Mouse (Mus musculus) hematopoietic stem cell, adult 5-6 weeks (primary cell): ENCODE data around the gene Olfr1349. TPM values are rescaled to one million over a fixed set of nuclear protein-coding genes. Genes with fewer than 3 reads are reported as not detected.
"Not testable (repeated sequence)": the region's sequence is repeated elsewhere in the genome, so short reads cannot be mapped to it uniquely, and the experiment has no call there.

Experiments used
- ATAC-seq, 2 experiments: fragments of 125-278 bp in 1 of 2; replicated peaks in 1 of 2; 2 replicates each; pipeline ENCODE4 v1.8.0; 2016 to 2017; ENCODE audit warnings: inconsistent platforms in 2 of 2, mild to moderate bottlenecking in 2 of 2, moderate number of reproducible peaks in 2 of 2, low read depth in 1 of 2, moderate TSS enrichment in 1 of 2; ENCODE audit not compliant: low FRiP score in 2 of 2, poor library complexity in 2 of 2, severe bottlenecking in 2 of 2, insufficient read depth in 1 of 2, low TSS enrichment in 1 of 2
- total RNA-seq: library from RNA; stranded (forward); fragments of 172-1452, 232-1000 nt; gene quantifications from 2 replicates; pipeline ENCODE4 v1.2.3, GENCODE M21; 2017

The Olfr1349 gene
- not detected in 2 replicates for total RNA-seq

DNA sequence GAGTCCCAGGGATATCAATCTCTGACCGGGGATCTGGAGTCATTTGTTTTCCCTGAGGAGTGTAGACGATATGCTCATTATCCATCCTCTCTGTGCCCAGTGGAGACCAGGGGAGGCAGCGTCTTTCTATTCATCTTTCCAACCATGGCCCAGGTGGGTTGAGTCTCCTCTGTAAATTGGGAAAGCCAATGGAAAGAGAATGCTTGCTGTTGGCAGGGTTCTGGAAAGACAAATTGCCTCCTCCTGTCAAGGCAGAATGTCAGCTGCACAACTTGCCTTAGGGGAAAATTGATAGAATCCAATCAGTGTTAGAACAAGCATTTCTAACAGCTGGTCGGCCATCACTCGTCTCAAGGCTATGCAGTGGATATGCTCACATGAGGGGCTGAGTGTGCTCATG lies at the start of gene Olfr1349:
Gene Olfr1349, minus strand, starts transcription at position 101 of the 400 bp plus-strand sequence.
- no peak for ATAC-seq

DNA sequence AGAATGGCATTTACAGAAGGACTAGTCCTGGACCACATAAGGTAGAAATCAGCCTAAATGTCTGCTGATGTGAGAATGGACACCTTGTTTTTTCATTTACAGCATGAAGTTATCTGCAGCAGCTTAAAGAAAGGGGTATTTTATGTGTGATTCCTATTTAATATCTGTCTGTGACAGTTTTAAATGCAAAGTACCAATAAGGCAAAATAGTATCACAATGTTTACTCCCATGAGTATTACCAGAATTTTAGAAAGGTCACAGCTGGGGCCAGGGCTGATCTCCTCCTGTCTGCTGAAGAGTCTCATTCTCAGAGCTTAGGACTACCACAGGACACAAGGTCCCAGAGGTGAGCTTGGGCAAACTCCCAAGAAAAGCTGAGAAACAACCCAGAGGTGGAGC lies 41.8 kb upstream of the Olfr1349 start, which contains the start of gene Olfr1350:
Gene Olfr1350, plus strand, starts transcription at position 301 of the 400 bp plus-strand sequence.
- no peak for ATAC-seq

DNA sequence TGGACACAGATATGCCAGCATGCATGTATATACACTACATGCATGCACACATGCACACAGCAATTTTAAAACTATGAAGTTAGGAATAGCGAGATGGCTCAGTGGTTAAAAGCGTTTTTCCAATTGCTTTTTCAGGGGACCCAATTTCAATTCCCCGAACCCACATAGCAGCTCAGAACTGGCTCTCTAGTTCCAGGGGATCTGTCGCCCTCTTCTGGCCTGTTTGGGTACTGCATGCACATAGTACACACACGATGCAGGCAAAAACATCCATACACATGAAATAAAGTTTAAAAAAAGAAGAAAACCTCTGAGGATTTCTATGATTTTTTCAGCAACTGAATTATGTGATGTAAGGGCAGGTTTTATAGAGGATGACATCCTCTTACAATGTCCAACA lies 3.4 kb upstream of the Olfr1349 start:
- ATAC-seq = no peak

GRCm38 (mm10) chr7:6525001-6525400 lies 2.3 kb upstream of the Olfr1349 start:
- ATAC-seq = no peak

DNA sequence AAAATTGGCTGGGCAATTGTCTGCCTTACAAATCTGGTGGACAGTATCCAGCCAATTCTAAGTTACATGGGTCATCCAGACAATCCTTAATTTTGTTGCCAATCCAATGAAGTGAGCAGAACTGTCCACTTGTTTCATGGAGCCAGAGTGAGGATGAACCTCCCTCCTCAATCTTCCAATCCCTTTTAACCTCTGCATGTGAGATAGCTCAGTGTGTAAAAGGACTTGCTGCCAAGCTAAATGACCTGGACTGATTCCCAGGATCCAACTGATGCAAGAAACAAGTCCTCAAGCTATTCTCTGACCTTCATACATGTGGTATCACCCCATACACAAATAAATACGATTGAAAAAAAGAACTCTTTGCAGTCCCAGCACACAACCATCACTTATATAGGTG lies 1.1 kb downstream of the Olfr1349 start:
- no peak for ATAC-seq

GRCm38 (mm10) chr7:6508648-6509047 lies 14.1 kb downstream of the Olfr1349 start, which contains the start of gene Olfr1348:
TSS of gene Olfr1348 (minus strand) at chr7:6508748.
- ATAC-seq = no peak

DNA sequence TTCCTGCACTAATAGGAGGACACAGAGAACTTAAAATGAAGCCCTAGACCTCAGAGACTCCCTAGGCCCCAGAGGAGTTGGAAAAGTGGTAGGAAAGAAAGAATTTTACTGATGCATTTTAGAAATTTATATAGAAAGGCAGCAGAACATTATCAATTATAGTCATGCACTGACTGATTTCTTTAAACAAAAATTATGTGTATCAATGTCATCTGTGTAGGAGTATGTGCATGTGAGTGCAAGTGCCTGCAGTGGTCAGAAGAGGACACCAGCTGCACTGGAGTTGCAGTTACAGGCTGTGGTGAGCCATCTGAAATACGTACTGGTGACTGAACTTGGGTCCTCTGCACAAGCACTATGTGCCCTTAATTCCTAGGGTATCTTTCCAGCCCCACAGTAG lies 23.1 kb downstream of the Olfr1349 start, which contains the start of gene Olfr1347:
Gene Olfr1347, minus strand, starts transcription at position 101 of the 400 bp plus-strand sequence.
- no peak for ATAC-seq

- no peak for ATAC-seq
Measured at GRCm38 (mm10) chr7:6486841-6487240, 35.9 kb downstream of the Olfr1349 start, which contains the start of gene Olfr5. TSS of gene Olfr5 (minus strand) at chr7:6486941.

DNA sequence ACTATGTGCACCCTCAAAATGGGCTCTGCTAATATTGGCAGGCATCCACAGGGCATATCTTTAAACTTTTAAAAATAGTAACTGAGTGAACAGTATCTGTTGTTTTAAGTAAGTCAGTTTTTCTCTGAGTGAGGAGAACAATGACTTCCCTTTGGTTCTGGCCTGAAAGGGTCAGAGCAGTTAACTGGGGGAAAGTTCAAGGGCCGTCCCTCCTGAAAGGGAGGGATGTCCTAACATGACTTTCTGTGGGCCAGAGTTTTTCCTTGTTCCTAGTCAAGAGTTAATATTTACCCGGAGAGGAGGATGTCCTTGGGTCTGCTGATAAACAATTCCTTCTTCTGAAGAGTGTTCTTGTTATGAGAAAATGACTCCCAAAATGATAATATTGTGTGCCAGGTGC lies 45.1 kb downstream of the Olfr1349 start:
- ATAC-seq = not testable (repeated sequence)

DNA sequence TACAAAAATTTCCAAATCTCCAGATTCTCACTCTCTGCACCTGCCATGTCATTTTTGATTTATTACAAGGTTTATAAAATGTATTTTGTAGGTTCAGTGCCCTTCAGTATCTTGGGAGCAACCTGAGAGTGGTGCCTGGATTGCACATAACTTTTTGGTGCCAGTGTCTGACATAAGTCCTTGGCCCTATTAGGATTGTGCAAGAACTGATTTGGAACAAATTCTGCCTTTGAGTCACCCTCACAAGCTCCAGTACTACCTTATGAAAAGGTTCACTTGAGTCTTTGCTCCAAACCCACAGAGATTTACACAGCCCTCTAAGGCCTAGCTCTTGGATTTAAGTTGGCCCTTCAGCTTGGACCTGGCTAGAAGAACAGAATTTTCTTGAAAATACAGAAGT lies 55.8 kb downstream of the Olfr1349 start, which contains the start of gene Olfr1346:
Gene Olfr1346, plus strand, starts transcription at position 151 of the 400 bp plus-strand sequence.
- no peak for ATAC-seq

Other genes starting within 250 kb of the Olfr1349 start
- 6.8 and 15.9 TPM in 2 replicates for gene Zfp667, start 236.4 kb downstream of the Olfr1349 start, total RNA-seq
- 4.4 and 5.0 TPM in 2 replicates for gene Zfp583, start 191.7 kb downstream of the Olfr1349 start, total RNA-seq
- gene Gm3854, start 179.2 kb downstream of the Olfr1349 start, total RNA-seq = 1.8 TPM in 2 replicates
- gene Zfp78, start 159.7 kb downstream of the Olfr1349 start, total RNA-seq = 6.7 and 11.2 TPM in 2 replicates
- gene Zfp28, start 139.7 kb downstream of the Olfr1349 start, total RNA-seq = 7.3 and 7.4 TPM in 2 replicates
- not detected in 2 replicates for gene Smim17, start 124.2 kb downstream of the Olfr1349 start, total RNA-seq
- gene Gm20715, start 112.7 kb downstream of the Olfr1349 start, total RNA-seq = not detected in 2 replicates
- gene Olfr1344, start 84.3 kb downstream of the Olfr1349 start, total RNA-seq = not detected in 2 replicates
- not detected in 2 replicates for gene Olfr1336, start 66.8 kb downstream of the Olfr1349 start, total RNA-seq
- not detected in 2 replicates for gene Olfr1346, start 55.8 kb downstream of the Olfr1349 start, total RNA-seq
- gene Olfr5, start 36.0 kb downstream of the Olfr1349 start, total RNA-seq = not detected in 2 replicates
- gene Olfr1347, start 23.2 kb downstream of the Olfr1349 start, total RNA-seq = not detected in 2 replicates
- gene Olfr1348, start 14.2 kb downstream of the Olfr1349 start, total RNA-seq = not detected in 2 replicates
- gene Olfr1350, start 41.9 kb upstream of the Olfr1349 start, total RNA-seq = not detected in 2 replicates
- gene Zim1, start 173.5 kb upstream of the Olfr1349 start, total RNA-seq = not detected in 2 replicates
- gene Peg3, start 207.5 kb upstream of the Olfr1349 start, total RNA-seq = not detected in 2 replicates
- 0.45 TPM in 1 of 2 replicates, not detected in the other for gene Usp29, start 207.6 kb upstream of the Olfr1349 start, total RNA-seq